Mouse (Mus musculus) forebrain, embryonic 16.5 days (tissue): ENCODE results near the gene Btc. TPM values are rescaled to one million over a fixed set of nuclear protein-coding genes. Genes with fewer than 3 reads are reported as not detected.

ENCODE experiments used
- ATAC-seq: fragments of 200-750 bp; cut with Nextera tagmentation; 2 replicates; pipeline ENCODE4 v1.8.0; 2017; ENCODE audit warnings: mild to moderate bottlenecking, moderate library complexity
- H3K27ac ChIP-seq: fragments of 300-500 bp; sonication (generic); 2 replicates; pipeline ENCODE4 v1.5.1; 2014; ENCODE audit warnings: low read length, control low read depth
- H3K27me3 ChIP-seq: fragments of 300-500 bp; sonication (generic); replicated peaks from 2 replicates; pipeline ENCODE4 v1.6.1; 2014; ENCODE audit warnings: low read length; ENCODE audit not compliant: control insufficient read depth, insufficient read depth
- H3K36me3 ChIP-seq: fragments of 300-500 bp; sonication (generic); 2 replicates; pipeline ENCODE4 v1.6.1; 2014; ENCODE audit not compliant: control insufficient read depth, insufficient read depth
- H3K4me1 ChIP-seq: fragments of 300-500 bp; sonication (generic); replicated peaks from 2 replicates; pipeline ENCODE4 v1.6.1; 2014; ENCODE audit warnings: low read length; ENCODE audit not compliant: control insufficient read depth, insufficient read depth
- H3K4me2 ChIP-seq: fragments of 300-500 bp; sonication (generic); 2 replicates; pipeline ENCODE4 v1.6.1; 2014; ENCODE audit warnings: mild to moderate bottlenecking, low read length, control low read depth
- H3K4me3 ChIP-seq: fragments of 300-500 bp; sonication (generic); replicated peaks from 2 replicates; pipeline ENCODE4 v1.5.1; 2014; ENCODE audit warnings: mild to moderate bottlenecking, low read length, control low read depth
- H3K9ac ChIP-seq: fragments of 300-500 bp; sonication (generic); replicated peaks from 2 replicates; pipeline ENCODE4 v1.6.1; 2014; ENCODE audit warnings: low read depth, low read length, control low read depth
- H3K9me3 ChIP-seq: fragments of 300-500 bp; sonication (generic); 2 replicates; pipeline ENCODE4 v1.6.1; 2016; ENCODE audit warnings: low read length; ENCODE audit not compliant: control insufficient read depth
- WGBS: fragments of 180-500 bp; shearing (Covaris S2); extraction: QIAGEN DNeasy Blood & Tissue Kit; methylation state at CpG from one replicate; pipeline ENCODE4 v1.1.7; 2014; 5-methylcytosine and 5-hydroxymethylcytosine counted together
- polyA plus RNA-seq: library from polyadenylated mRNA; unstranded; fragments of >200 nt; fragmentation: Nextera tagmentation; extraction: Ambion mirVana; gene quantifications from 2 replicates; pipeline ENCODE4 v1.2.1, GENCODE M21; 2015

Btc gene
- polyA plus RNA-seq, 1 experiment from 2014 or later: 0.09 TPM

DNA sequence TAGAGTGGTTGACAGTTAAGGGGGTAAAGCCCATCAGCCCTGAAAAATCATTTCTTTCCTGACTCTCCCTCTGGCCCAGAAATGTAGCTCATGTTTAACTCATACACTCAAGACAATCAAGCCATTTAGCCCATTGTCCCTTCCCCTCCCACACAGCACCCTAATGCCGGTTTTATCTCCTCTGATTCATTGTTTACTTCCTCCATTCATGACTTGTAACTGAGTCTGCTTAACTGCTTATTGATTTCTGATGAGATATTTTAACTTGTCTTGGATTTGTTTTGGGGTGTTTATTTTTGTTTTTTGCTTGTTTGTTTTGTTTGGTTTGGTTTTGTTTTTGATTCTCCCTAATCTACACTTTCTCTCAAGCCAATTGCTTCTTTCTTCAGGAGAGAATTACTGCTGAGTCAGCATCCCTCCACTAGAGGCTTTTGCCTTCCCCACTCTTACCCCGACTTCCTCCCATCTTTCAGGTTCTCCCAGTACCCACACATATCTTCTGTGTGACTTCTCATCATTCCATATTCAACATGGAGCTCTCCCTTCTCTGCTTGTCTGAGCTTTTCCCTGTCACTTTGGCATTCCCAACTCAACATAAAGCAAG lies 2.2 kb downstream of the Btc start:
- Histone ChIP-seq H3K27me3 (no peaks in the 10 kb centered on the region), H3K9me3 (no peaks in the 10 kb centered on the region), H3K4me2 (no peak overlapping the region), H3K4me3 (no peak overlapping the region), H3K4me1 (peaks cover 8% of the 10 kb centered on the region), H3K27ac (no peak overlapping the region), H3K9ac (no peak overlapping the region), H3K36me3 (no peaks in the 10 kb centered on the region)
- WGBS: 46% methylated on average over 2 of the region's 2 CpGs
- ATAC-seq: no peak

DNA sequence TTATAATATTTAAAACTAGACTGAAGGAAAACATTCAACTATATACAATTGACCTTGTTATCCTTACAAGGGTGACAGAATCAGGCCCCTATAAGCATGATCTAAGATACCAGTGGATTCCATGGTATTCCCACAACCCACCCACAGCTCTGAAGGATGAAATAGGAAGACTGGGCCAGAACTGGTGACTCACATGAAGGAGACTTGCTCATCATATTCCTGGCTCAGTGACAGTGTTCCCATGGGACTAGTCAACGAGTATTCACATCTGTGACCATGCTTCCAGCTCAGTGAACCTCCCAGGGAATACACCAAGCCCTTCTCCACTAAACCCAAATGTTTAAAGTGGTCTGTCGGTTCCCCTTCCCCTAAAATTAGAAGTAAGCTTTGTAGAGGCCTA lies 27.3 kb downstream of the Btc start:
- Histone ChIP-seq H3K27me3 (no peaks in the 10 kb centered on the region), H3K9me3 (no peaks in the 10 kb centered on the region), H3K4me1 (no peaks in the 10 kb centered on the region), H3K4me3 (no peak overlapping the region), H3K9ac (no peak overlapping the region), H3K36me3 (no peaks in the 10 kb centered on the region), H3K4me2 (no peak overlapping the region), H3K27ac (no peak overlapping the region)
- no peak for ATAC-seq
- 69% methylated on average over 2 of the region's 2 CpGs for WGBS

GRCm38 (mm10) chr5:91368061-91368565 lies 34.7 kb downstream of the Btc start:
- H3K4me2 ChIP-seq: no peak overlapping the region
- H3K9me3 ChIP-seq: no peaks in the 10 kb centered on the region
- H3K4me3 ChIP-seq: no peak overlapping the region
- H3K36me3 ChIP-seq: no peaks in the 10 kb centered on the region
- H3K9ac ChIP-seq: no peak overlapping the region
- H3K27me3 ChIP-seq: no peaks in the 10 kb centered on the region
- ATAC-seq: 0 out of 2 replicates have a peak, but pooled peaks have one; percentile 27
- 80% methylated on average over 13 of the region's 13 CpGs for WGBS
- 0 out of 2 replicates have a peak, but pooled peaks cover 2% of the 10 kb centered on the region for H3K4me1 ChIP-seq
- no peak overlapping the region for H3K27ac ChIP-seq

DNA sequence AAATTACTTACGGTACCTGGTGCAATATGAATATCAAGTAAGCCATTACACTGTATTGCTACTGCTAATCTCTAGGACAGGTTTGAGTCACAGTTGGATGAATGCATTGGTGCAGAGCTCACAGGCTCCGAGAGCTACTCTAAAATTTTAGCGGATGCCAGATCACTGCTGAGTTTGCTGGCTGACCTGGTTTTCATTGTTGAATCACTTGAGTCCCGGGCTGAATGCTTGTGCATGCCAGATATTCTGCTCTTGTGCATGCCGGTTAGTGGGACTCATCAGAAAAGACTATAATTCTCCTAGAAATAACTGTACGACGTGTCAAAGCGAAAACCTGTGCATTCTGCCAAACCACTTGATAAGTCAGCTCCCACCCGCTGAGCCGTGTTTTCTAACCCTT lies 35.9 kb downstream of the Btc start:
- no peaks in the 10 kb centered on the region for H3K9me3 ChIP-seq
- no peaks in the 10 kb centered on the region for H3K27me3 ChIP-seq
- 66% methylated on average over 10 of the region's 10 CpGs for WGBS
- 0 out of 2 replicates have a peak, but pooled peaks have one; percentile 27 for ATAC-seq
- no peak overlapping the region for H3K4me2 ChIP-seq
- H3K27ac ChIP-seq: no peak overlapping the region
- no peaks in the 10 kb centered on the region for H3K36me3 ChIP-seq
- H3K9ac ChIP-seq: no peak overlapping the region
- H3K4me3 ChIP-seq: no peak overlapping the region
- 0 out of 2 replicates have a peak, but pooled peaks cover 2% of the 10 kb centered on the region for H3K4me1 ChIP-seq

GRCm38 (mm10) chr5:91363274-91363991 lies 39.4 kb downstream of the Btc start:
- no peak overlapping the region for H3K4me3 ChIP-seq
- ATAC-seq: peak; percentile 70; the same call in 1 of the 2 replicates
- 0 out of 2 replicates have a peak, but pooled peaks cover 2% of the 10 kb centered on the region for H3K4me1 ChIP-seq
- H3K9ac ChIP-seq: no peak overlapping the region
- H3K36me3 ChIP-seq: no peaks in the 10 kb centered on the region
- no peak overlapping the region for H3K4me2 ChIP-seq
- H3K9me3 ChIP-seq: no peaks in the 10 kb centered on the region
- no peak overlapping the region for H3K27ac ChIP-seq
- 75% methylated on average over 6 of the region's 6 CpGs for WGBS
- H3K27me3 ChIP-seq: no peaks in the 10 kb centered on the region

- H3K4me3 ChIP-seq: no peak overlapping the region
- WGBS: 62% methylated on average over 5 of the region's 5 CpGs
Measured at GRCm38 (mm10) chr5:91352645-91353044, 50.1 kb downstream of the Btc start.

DNA sequence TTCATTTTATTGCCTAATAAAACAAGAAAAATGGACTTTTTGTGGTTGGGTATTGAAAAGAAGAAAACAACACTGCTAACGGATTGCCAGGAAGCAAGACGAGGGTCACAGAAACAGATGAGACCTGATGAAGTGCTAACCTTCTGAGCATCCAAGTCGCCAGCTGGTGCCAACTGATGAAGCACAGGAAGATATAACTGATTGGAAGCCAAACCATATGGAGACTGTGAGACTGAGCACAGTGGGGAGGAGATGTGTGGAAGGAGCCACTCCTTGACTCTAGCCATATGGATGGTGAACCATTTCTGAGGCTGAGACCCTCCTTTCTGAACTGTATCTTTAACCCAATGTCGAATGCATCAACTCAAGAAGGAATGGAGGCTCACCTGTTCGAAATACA lies 57.1 kb downstream of the Btc start:
- Histone ChIP-seq H3K9ac (no peak overlapping the region), H3K27me3 (no peaks in the 10 kb centered on the region), H3K4me3 (no peak overlapping the region), H3K36me3 (no peaks in the 10 kb centered on the region), H3K27ac (no peak overlapping the region), H3K9me3 (no peaks in the 10 kb centered on the region), H3K4me1 (no peaks in the 10 kb centered on the region), H3K4me2 (no peak overlapping the region)
- ATAC-seq: no peak
- 81% methylated on average over 5 of the region's 5 CpGs for WGBS

More at GRCm38 (mm10) chr5:91352645-91353044, 50.1 kb downstream of the Btc start:
- Histone ChIP-seq H3K4me1 (no peaks in the 10 kb centered on the region), H3K27ac (no peak overlapping the region), H3K9ac (no peak overlapping the region), H3K9me3 (no peaks in the 10 kb centered on the region), H3K4me2 (no peak overlapping the region), H3K27me3 (no peaks in the 10 kb centered on the region), H3K36me3 (no peaks in the 10 kb centered on the region)
- ATAC-seq: 0 out of 2 replicates have a peak, but pooled peaks have one; percentile 31

DNA sequence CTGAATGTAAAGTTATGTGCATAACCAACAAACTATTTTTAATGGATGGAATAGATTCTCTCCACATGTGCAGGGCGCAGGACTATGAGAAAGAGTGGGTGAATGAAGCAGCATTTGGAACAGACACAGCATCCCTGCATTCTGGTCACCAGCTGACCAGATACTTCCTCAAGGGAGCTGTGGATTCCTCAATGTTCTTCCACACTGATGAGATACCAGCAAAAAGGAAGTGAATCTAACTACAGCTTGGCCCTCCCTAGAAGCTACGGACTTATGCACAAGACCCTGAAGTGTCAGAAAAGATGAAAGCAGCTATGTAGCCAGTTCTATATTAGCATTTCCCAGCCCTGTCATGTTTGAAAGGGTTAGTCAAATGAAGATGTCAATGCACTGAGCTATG lies 57.7 kb downstream of the Btc start:
- no peak for ATAC-seq
- H3K4me1 ChIP-seq: no peaks in the 10 kb centered on the region
- no peaks in the 10 kb centered on the region for H3K36me3 ChIP-seq
- H3K4me3 ChIP-seq: no peak overlapping the region
- no peak overlapping the region for H3K9ac ChIP-seq
- H3K27ac ChIP-seq: no peak overlapping the region
- no peak overlapping the region for H3K4me2 ChIP-seq
- no peaks in the 10 kb centered on the region for H3K9me3 ChIP-seq
- H3K27me3 ChIP-seq: no peaks in the 10 kb centered on the region
- WGBS: 91% methylated on average over 2 of the region's 2 CpGs

DNA sequence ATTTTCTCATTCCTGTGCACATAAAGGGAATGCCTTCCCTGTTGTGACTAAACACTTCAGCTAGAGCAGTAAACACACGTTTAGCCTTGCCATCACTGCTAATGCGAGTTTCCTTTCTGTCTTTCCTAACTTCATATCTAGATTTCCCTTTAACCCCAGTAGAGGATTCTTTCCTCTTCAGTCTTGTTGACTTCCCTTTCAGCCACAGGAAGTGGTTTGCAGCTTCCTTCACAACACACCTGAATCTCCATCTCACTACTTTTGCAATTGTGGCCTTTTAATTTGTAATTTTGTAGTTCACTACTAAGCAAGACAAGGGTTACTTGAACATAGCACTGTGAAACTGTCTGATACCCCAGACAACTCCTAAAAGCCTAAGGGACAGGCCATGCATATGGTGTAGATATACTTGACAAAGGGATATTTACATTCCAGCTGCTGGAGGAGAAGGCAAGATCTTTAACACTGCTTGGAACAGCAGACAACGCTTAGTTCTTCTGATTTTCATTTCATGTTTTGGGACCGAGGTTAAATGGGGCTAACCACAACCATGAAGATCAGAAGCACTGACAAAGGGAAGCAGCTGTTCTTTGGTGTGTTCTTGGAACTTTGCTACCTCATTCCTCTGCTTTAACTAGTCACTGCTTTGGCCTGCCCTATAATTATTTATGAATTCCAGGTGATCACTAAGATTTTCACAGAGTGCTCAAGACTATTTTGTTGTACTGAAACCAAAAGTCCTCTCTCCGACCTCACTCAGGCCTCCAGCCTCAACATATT lies 60.6 kb downstream of the Btc start:
- H3K9me3 ChIP-seq: no peaks in the 10 kb centered on the region
- H3K9ac ChIP-seq: no peak overlapping the region
- H3K27me3 ChIP-seq: no peaks in the 10 kb centered on the region
- H3K4me1 ChIP-seq: no peaks in the 10 kb centered on the region
- no peak for ATAC-seq
- WGBS: 90% methylated on average over 5 of the region's 5 CpGs
- H3K27ac ChIP-seq: no peak overlapping the region
- no peak overlapping the region for H3K4me3 ChIP-seq
- no peak overlapping the region for H3K4me2 ChIP-seq
- no peaks in the 10 kb centered on the region for H3K36me3 ChIP-seq
